Mouse (Mus musculus): Measurements from ENCODE around the gene Arhgap22.

DNA sequence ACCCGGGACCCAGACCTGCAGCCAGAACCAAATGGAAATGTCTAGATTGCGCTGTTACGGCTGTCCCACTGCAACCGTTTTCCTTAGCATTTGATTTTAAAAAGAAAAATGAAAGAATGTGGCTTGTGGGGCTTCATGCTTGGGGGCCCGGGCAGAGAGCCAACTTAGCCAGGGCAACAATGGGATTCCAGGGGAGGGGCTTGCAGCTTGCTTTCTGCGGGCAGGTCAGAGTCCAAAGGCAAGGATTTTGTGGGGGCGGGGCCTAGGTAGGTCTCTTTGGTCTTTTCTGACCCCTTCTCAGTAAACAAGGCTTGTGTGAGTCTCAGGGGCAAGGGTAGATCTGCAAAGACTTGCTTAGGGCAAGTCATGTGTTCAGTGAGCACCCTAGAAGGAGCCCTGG lies 107.0 kb downstream of the Arhgap22 start:
- TF ChIP-seq CTCF (IDR thresholded peaks at IDR 0.05; ENCODE audit: control insufficient read depth, insufficient read depth, insufficient read length) (no peak), USF1 (IDR thresholded peaks at IDR 0.05; ENCODE audit: low read depth) (no peak), MYOG (IDR thresholded peaks at IDR 0.05; ENCODE audit: control insufficient read depth, extremely low read depth, insufficient read length) (no peak)
